Mouse (Mus musculus): ENCODE measurements at regions not wholly inside any gene's neighbourhood (a gene's known extent, or its start where the extent isn't known, plus 50 kb on each side); places are given as distances from the start of the nearest gene placed in this dataset.
A peak's percentile ranks its signal among the peaks of the same experiment; 100 is the strongest.

- H3K9ac ChIP-seq (replicated peaks) = no peak overlapping the region
- no peaks in the 10 kb centered on the region for H3K9me3 ChIP-seq
- no peaks in the 10 kb centered on the region for H3K27me3 ChIP-seq
- H3K4me2 ChIP-seq = no peak overlapping the region
- WGBS = 78% methylated on average over 13 of the region's 13 CpGs
- peaks cover 15% of the 10 kb centered on the region for H3K4me1 ChIP-seq (replicated peaks)
- no peaks in the 10 kb centered on the region for H3K36me3 ChIP-seq
- H3K27ac ChIP-seq = no peak overlapping the region
- ATAC-seq (ENCODE audit: insufficient number of reproducible peaks, insufficient read depth, low FRiP score, low TSS enrichment, low read depth) = no peak
- H3K4me3 ChIP-seq (replicated peaks) = no peak overlapping the region
These were observed 239.4 kb downstream of the Gm10260 start for GRCm38 (mm10) chr13:97520988-97521547.

GRCm38 (mm10) chr13:97516731-97517130, 243.7 kb downstream of the Gm10260 start:
- Histone ChIP-seq H3K9ac (replicated peaks) (no peak overlapping the region), H3K27ac (no peak overlapping the region), H3K36me3 (no peaks in the 10 kb centered on the region), H3K4me3 (replicated peaks) (no peak overlapping the region), H3K27me3 (no peaks in the 10 kb centered on the region), H3K4me2 (no peak overlapping the region), H3K9me3 (no peaks in the 10 kb centered on the region), H3K4me1 (replicated peaks) (peaks cover 16% of the 10 kb centered on the region)
- no peak for ATAC-seq (ENCODE audit: insufficient number of reproducible peaks, insufficient read depth, low FRiP score, low TSS enrichment, low read depth)
- 91% methylated on average over 4 of the region's 4 CpGs for WGBS

- H3K4me3 ChIP-seq (replicated peaks) = no peak overlapping the region
- no peaks in the 10 kb centered on the region for H3K9me3 ChIP-seq
- H3K36me3 ChIP-seq = no peaks in the 10 kb centered on the region
- no peak overlapping the region for H3K9ac ChIP-seq (replicated peaks)
- no peaks in the 10 kb centered on the region for H3K27me3 ChIP-seq
- peak overlapping the region; percentile 53; the same call in 1 of the 2 replicates for H3K27ac ChIP-seq
- 47% methylated on average over 21 of the region's 21 CpGs for WGBS
- H3K4me2 ChIP-seq = peak overlapping the region; percentile 40
- H3K4me1 ChIP-seq (replicated peaks) = peaks cover 19% of the 10 kb centered on the region
- ATAC-seq (ENCODE audit: insufficient number of reproducible peaks, insufficient read depth, low FRiP score, low TSS enrichment, low read depth) = peak; percentile 81
These were observed 245.9 kb downstream of the Gm10260 start for GRCm38 (mm10) chr13:97514421-97515066.

DNA sequence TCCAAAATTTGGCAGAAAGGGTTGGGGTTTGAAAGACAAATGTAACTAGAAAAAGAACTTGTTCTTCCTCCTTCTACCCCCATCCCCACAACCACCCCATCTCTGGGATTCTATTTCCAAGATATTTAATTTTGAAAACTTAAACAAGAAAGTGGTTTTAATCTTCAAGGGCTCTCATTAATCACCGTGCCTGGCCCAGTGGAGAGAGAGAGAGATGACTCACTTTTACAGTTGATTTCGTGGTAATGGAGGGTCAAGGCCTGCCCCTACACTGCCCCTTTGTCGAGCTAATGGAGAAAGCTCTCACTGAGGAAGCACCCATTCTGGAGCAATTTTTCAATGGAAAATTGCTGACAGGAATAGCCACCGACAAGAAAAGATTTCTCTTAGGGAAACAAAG, 247.9 kb downstream of the Gm10260 start:
- 69% methylated on average over 4 of the region's 4 CpGs for WGBS

GRCm38 (mm10) chr13:97510431-97511261, 249.8 kb downstream of the Gm10260 start:
- Histone ChIP-seq H3K36me3 (no peaks in the 10 kb centered on the region), H3K4me1 (replicated peaks) (peaks cover 27% of the 10 kb centered on the region), H3K9me3 (no peaks in the 10 kb centered on the region), H3K9ac (replicated peaks) (no peak overlapping the region), H3K27me3 (no peaks in the 10 kb centered on the region), H3K27ac (no peak overlapping the region), H3K4me3 (replicated peaks) (no peak overlapping the region), H3K4me2 (no peak overlapping the region)
- 75% methylated on average over 10 of the region's 10 CpGs for WGBS
- no peak for ATAC-seq (ENCODE audit: insufficient number of reproducible peaks, insufficient read depth, low FRiP score, low TSS enrichment, low read depth)

More for the DNA sequence above, 247.9 kb downstream of the Gm10260 start:
- H3K4me3 ChIP-seq (replicated peaks) = no peak overlapping the region
- H3K9me3 ChIP-seq = no peaks in the 10 kb centered on the region
- no peak overlapping the region for H3K4me2 ChIP-seq
- peaks cover 22% of the 10 kb centered on the region for H3K4me1 ChIP-seq (replicated peaks)
- no peak for ATAC-seq (ENCODE audit: insufficient number of reproducible peaks, insufficient read depth, low FRiP score, low TSS enrichment, low read depth)
- H3K36me3 ChIP-seq = no peaks in the 10 kb centered on the region
- H3K9ac ChIP-seq (replicated peaks) = no peak overlapping the region
- no peak overlapping the region for H3K27ac ChIP-seq
- no peaks in the 10 kb centered on the region for H3K27me3 ChIP-seq

DNA sequence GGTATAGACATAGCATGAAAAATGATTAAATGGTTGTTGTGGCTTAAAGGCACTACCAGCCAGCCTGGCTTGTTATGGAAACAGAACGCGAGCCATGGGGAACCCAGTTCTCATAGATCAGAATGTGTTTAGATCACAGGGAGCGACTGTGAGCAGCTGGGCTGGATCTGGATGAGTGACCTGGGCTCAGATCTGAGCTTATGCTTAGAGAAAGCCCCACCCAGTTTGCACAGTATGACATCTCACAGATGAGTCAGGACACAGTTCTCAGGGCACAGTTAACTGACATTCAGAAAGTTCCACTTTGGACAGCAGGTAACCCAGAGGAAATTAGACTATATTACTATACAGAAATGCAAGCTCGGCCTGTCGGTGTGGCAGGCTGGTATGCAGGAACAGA, 255.5 kb downstream of the Gm10260 start:
- Histone ChIP-seq H3K4me1 (replicated peaks) (peaks cover 8% of the 10 kb centered on the region; the same call in 1 of the 2 replicates), H3K36me3 (no peaks in the 10 kb centered on the region), H3K4me3 (replicated peaks) (no peak overlapping the region), H3K4me2 (no peak overlapping the region), H3K9me3 (no peaks in the 10 kb centered on the region), H3K27ac (no peak overlapping the region), H3K27me3 (no peaks in the 10 kb centered on the region), H3K9ac (replicated peaks) (no peak overlapping the region)
- 85% methylated on average over 5 of the region's 5 CpGs for WGBS
- no peak for ATAC-seq (ENCODE audit: insufficient number of reproducible peaks, insufficient read depth, low FRiP score, low TSS enrichment, low read depth)

DNA sequence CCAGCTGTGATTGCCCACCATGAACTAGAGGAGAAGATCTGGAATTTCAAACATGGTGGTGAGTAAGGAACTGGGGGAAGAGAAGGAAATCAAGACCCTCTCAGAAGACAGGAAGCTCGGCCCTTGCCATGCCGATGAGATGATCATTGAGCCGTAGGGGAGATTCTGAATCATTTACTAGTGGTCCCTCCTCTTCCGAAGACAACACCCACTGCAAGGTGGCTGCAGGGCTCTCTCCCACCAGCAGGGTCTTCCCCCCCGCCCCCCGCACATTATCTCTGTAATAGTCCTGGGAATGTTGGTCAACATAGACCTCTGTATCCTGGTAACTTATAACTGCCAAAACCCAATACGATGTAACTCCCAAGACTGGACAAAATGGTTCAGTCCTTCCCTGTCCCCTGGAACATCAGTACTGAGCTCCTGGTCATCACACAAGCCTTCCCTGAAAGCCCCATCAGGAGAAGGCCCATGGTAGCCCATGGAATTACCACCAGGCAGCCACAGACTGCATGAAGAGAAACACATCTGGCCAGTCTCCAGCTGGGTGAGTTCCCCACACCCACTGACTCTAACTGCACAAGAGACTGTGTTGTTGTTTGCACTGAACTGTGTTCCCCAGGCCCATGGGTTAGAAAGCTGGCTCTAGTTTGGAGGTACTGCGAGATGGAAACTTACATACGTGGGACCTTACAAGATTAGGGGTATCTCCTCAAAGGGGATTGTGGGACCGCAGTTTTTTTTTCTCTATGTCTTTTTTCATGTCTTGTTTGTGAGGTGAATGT, 256.3 kb downstream of the Gm10260 start:
- Histone ChIP-seq H3K4me2 (no peak overlapping the region), H3K9me3 (no peaks in the 10 kb centered on the region), H3K27ac (no peak overlapping the region), H3K4me3 (replicated peaks) (no peak overlapping the region), H3K4me1 (replicated peaks) (peaks cover 8% of the 10 kb centered on the region; the same call in 1 of the 2 replicates), H3K36me3 (no peaks in the 10 kb centered on the region), H3K9ac (replicated peaks) (no peak overlapping the region), H3K27me3 (no peaks in the 10 kb centered on the region)
- ATAC-seq (ENCODE audit: insufficient number of reproducible peaks, insufficient read depth, low FRiP score, low TSS enrichment, low read depth) = no peak
- 96% methylated on average over 10 of the region's 10 CpGs for WGBS

GRCm38 (mm10) chr13:97503391-97503790, 257.0 kb downstream of the Gm10260 start:
- Histone ChIP-seq H3K4me3 (replicated peaks) (no peak overlapping the region), H3K4me2 (no peak overlapping the region), H3K4me1 (replicated peaks) (peaks cover 8% of the 10 kb centered on the region; the same call in 1 of the 2 replicates), H3K9ac (replicated peaks) (no peak overlapping the region), H3K36me3 (no peaks in the 10 kb centered on the region), H3K27ac (no peak overlapping the region), H3K27me3 (no peaks in the 10 kb centered on the region), H3K9me3 (no peaks in the 10 kb centered on the region)
- ATAC-seq (ENCODE audit: insufficient number of reproducible peaks, insufficient read depth, low FRiP score, low TSS enrichment, low read depth) = no peak
- WGBS = 82% methylated on average over 5 of the region's 5 CpGs

- Histone ChIP-seq H3K36me3 (no peaks in the 10 kb centered on the region), H3K27me3 (no peaks in the 10 kb centered on the region), H3K27ac (no peak overlapping the region), H3K9ac (replicated peaks) (no peak overlapping the region), H3K9me3 (no peaks in the 10 kb centered on the region), H3K4me2 (no peak overlapping the region), H3K4me3 (replicated peaks) (no peak overlapping the region), H3K4me1 (replicated peaks) (no peaks in the 10 kb centered on the region; the same call in 1 of the 2 replicates)
- no peak for ATAC-seq (ENCODE audit: insufficient number of reproducible peaks, insufficient read depth, low FRiP score, low TSS enrichment, low read depth)
- 83% methylated on average over 8 of the region's 8 CpGs for WGBS
These were observed 259.2 kb downstream of the Enc1 start for GRCm38 (mm10) chr13:97500155-97500554.

DNA sequence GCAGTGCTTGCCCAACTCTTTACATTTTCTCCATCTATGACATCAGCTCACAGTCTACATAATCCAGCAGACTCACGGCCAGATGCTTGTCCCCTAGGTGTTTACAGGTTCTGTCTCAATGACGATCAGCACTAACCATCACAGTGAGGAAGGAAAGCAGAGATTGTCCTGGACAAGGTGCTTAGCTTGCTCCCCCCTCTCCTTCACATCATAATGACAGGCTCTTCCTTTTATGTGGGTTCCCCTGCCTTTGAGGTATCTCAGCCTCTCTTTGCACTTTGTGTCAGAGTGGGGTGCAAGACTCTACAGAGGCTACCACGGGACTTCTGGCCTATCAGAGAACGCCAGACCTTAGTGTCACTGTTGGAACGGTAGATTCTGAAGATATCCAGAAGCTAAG, 258.1 kb downstream of the Enc1 start:
- Histone ChIP-seq H3K36me3 (no peaks in the 10 kb centered on the region), H3K27ac (no peak overlapping the region), H3K9ac (replicated peaks) (no peak overlapping the region), H3K4me1 (replicated peaks) (no peaks in the 10 kb centered on the region; the same call in 1 of the 2 replicates), H3K27me3 (no peaks in the 10 kb centered on the region), H3K9me3 (no peaks in the 10 kb centered on the region), H3K4me3 (replicated peaks) (no peak overlapping the region), H3K4me2 (no peak overlapping the region)
- no peak for ATAC-seq (ENCODE audit: insufficient number of reproducible peaks, insufficient read depth, low FRiP score, low TSS enrichment, low read depth)
- WGBS = 91% methylated on average over 5 of the region's 5 CpGs

- no peak for ATAC-seq (ENCODE audit: insufficient number of reproducible peaks, insufficient read depth, low FRiP score, low TSS enrichment, low read depth)
- H3K27me3 ChIP-seq = no peaks in the 10 kb centered on the region; the same call in 1 of the 2 replicates
- no peak overlapping the region for H3K4me2 ChIP-seq
- 85% methylated on average over 5 of the region's 5 CpGs for WGBS
- no peaks in the 10 kb centered on the region; the same call in 1 of the 2 replicates for H3K4me1 ChIP-seq (replicated peaks)
- no peak overlapping the region for H3K9ac ChIP-seq (replicated peaks)
- H3K4me3 ChIP-seq (replicated peaks) = no peak overlapping the region
- no peak overlapping the region for H3K27ac ChIP-seq
- H3K36me3 ChIP-seq = no peaks in the 10 kb centered on the region
- H3K9me3 ChIP-seq = no peaks in the 10 kb centered on the region
These were observed 257.0 kb downstream of the Enc1 start for GRCm38 (mm10) chr13:97497928-97498327.

Measured in limb, embryonic 12.5 days (tissue).